Mouse (Mus musculus): ENCODE data around the gene Rgs13.

DNA sequence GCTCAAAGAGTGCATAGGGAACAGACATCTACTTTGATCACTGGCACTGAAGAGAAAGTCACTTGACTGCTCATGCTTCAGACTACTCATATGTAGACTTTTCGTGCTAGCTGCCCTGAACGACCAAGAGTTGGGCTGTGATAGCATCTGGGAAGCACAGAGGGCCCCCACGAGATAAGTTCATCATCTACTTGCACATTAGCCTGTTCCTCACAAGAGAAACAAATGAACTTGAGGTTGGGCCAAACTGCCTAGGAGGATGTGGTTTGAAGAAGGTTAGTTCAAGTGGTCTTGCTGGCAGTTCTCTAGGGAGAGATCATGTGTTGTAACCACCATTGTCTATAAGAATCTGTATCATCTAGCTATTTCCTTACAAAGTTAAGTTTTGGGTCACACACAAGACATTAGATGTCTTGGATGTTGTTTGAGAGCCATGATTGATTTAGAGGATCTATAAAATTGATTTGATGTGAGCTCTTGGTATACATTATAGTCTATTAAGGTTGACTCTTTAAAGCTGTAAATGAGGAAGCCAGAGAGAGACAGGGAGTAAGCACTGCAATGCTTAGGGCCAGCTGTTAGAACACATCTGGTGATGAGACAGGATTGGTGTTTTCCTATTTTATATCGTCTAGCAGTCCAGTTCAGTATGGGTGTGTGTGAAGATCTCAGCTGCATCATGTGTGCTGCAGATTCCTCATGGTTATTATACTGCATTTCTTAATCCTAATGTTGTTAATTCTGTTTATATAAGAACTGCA, 8.0 kb upstream of the Rgs13 start:
- TF ChIP-seq CTCF (IDR thresholded peaks at IDR 0.05; ENCODE audit: borderline replicate concordance, control insufficient read depth, extremely low read depth, insufficient read depth, low read length, poor library complexity) (no peak), POLR2A (IDR thresholded peaks at IDR 0.05; ENCODE audit: control insufficient read depth, extremely low read depth, insufficient read depth, low read length, poor library complexity) (no peak)
